Mouse (Mus musculus): Measurements from ENCODE around the gene Hivep3. TPM values are rescaled to one million over a fixed set of nuclear protein-coding genes. Genes with fewer than 3 reads are reported as not detected.

Gene Hivep3
- total and polyA plus RNA-seq, 2 experiments, result 0.95 to 1.5 TPM

DNA sequence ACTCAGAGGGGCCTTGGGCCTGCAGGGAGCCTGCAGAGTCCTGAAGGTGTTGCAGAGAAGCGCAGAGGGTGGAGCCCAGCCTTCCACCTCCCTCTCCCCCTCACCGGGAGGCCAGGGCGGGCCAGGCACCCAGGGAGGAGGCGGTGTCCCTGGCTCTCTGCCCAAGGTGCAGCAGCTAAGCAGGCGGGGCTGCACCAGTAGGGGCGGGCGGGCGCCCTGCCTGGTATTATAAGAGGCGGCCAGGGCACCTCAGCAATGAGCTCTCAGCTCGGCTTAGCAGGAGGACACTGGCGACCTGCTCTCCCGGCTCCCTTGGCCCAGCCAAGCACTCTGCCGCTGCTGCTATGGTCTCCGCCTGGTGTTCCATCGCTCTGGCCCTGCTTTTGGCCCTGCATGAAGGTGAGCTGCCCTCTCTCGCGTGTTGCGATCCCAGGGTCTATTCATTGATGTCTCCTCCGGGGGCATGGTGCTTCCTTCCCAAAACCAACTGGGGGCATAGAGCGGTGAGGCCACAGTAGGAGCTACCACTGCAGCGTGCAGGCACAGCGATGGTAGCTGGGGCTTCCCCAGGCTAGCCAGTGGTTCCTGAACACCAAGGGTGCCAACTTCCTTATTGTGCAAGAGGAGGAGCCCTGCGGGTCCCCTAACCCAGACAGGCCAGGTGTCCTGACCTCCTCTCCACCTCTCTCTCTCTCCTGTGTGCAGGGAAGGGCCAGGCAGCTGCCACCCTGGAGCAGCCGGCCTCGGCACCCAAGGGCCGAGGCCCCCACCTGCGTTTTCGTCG, 427.8 kb downstream of the Hivep3 start, which contains the start of gene Edn2:
Gene Edn2, plus strand, starts transcription at position 41 of the 784 bp plus-strand sequence.
- no peaks in the 10 kb centered on the region for H3K79me2 ChIP-seq (ENCODE audit: control insufficient read depth, insufficient read depth, low read length)
- H3K27me3 ChIP-seq (ENCODE audit: control insufficient read depth, insufficient read depth, low read length), result no peaks in the 10 kb centered on the region
- TF ChIP-seq POLR2A (IDR thresholded peaks at IDR 0.05; ENCODE audit: extremely low read depth, insufficient read depth, low read length) (no peak), CTCF (IDR thresholded peaks at IDR 0.05; ENCODE audit: low read depth, low read length) (no peak)
- 35% methylated on average over 29 of the region's 29 CpGs for WGBS
- H3K4me3 ChIP-seq (ENCODE audit: insufficient read depth, low read depth, low read length), result no peak within 1 kb of the TSS
- H3K27ac ChIP-seq (replicated peaks; ENCODE audit: insufficient read depth, low read depth, low read length), result no peak within 1 kb of the TSS
- H3K9ac ChIP-seq (ENCODE audit: low read depth, low read length), result no peak within 1 kb of the TSS
- DNase-seq (ENCODE audit: extremely low read depth, low read depth, low spot score), result no peak
- no peaks in the 10 kb centered on the region for H3K36me3 ChIP-seq (ENCODE audit: control insufficient read depth, insufficient read depth, low read length)
- H3K4me1 ChIP-seq (ENCODE audit: control insufficient read depth, insufficient read depth, low read length), result no peaks in the 10 kb centered on the region

- no peaks in the 10 kb centered on the region for H3K27me3 ChIP-seq (ENCODE audit: control insufficient read depth, insufficient read depth, low read length)
- WGBS, result 83% methylated on average over 8 of the region's 8 CpGs
- H3K9ac ChIP-seq (ENCODE audit: low read depth, low read length), result no peak overlapping the region
- no peaks in the 10 kb centered on the region for H3K79me2 ChIP-seq (ENCODE audit: control insufficient read depth, insufficient read depth, low read length)
- H3K27ac ChIP-seq (replicated peaks; ENCODE audit: insufficient read depth, low read depth, low read length), result no peak overlapping the region
- no peak for DNase-seq (ENCODE audit: extremely low read depth, low read depth, low spot score)
- TF ChIP-seq CTCF (IDR thresholded peaks at IDR 0.05; ENCODE audit: low read depth, low read length), result no peak
- TF ChIP-seq POLR2A (IDR thresholded peaks at IDR 0.05; ENCODE audit: extremely low read depth, insufficient read depth, low read length), result no peak
- H3K4me3 ChIP-seq (ENCODE audit: insufficient read depth, low read depth, low read length), result no peak overlapping the region
- no peaks in the 10 kb centered on the region for H3K36me3 ChIP-seq (ENCODE audit: control insufficient read depth, insufficient read depth, low read length)
- H3K4me1 ChIP-seq (ENCODE audit: control insufficient read depth, insufficient read depth, low read length), result no peaks in the 10 kb centered on the region
Observed at GRCm38 (mm10) chr4:120162586-120162985, 429.0 kb downstream of the Hivep3 start.

DNA sequence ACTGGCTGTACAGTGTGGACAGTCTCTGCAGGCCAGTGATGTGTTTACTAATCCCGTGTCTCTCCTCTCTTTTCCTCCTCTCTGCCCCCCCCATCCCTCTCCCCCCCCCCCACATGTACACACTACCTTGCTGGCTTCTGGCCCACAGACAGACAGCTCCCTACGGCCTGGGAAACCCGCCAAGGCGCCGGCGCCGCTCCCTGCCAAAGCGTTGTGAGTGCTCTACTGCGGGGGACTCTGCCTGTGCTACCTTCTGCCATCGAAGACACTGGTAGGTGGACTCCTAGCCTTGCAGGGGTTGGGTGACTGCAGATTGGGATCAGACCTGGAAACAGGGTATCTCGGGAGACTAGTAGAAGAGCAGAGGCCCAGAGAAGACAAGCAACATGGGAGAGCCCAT, 429.7 kb downstream of the Hivep3 start:
- no peaks in the 10 kb centered on the region for H3K36me3 ChIP-seq (ENCODE audit: control insufficient read depth, insufficient read depth, low read length)
- DNase-seq (ENCODE audit: extremely low read depth, low read depth, low spot score), result no peak

DNA sequence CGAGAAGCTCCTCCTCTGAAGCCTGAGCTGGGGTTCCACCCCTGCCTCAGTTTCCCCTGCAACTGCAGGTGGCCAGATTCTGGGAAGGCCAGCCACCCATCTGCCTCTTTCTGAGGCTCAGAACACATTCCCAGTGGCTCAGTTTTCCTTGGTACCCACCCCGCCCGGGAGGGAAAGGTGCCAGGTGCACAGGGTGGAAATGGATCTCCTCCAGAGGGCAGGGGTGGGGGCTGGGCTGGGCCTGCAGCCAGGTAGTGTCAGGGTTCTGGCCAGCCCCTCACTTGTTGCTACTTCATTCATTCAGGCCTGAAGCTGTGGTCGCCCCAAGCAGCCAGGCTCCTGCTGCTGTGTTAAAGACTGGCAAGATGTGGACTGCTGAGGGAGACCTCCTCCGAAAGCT, 430.7 kb downstream of the Hivep3 start:
- Histone ChIP-seq H3K27me3 (ENCODE audit: control insufficient read depth, insufficient read depth, low read length) (no peaks in the 10 kb centered on the region), H3K27ac (replicated peaks; ENCODE audit: insufficient read depth, low read depth, low read length) (no peak overlapping the region), H3K79me2 (ENCODE audit: control insufficient read depth, insufficient read depth, low read length) (no peaks in the 10 kb centered on the region), H3K4me3 (ENCODE audit: insufficient read depth, low read depth, low read length) (no peak overlapping the region), H3K9ac (ENCODE audit: low read depth, low read length) (no peak overlapping the region), H3K4me1 (ENCODE audit: control insufficient read depth, insufficient read depth, low read length) (no peaks in the 10 kb centered on the region), H3K36me3 (ENCODE audit: control insufficient read depth, insufficient read depth, low read length) (no peaks in the 10 kb centered on the region)
- WGBS, result 79% methylated on average over 5 of the region's 5 CpGs
- no peak for DNase-seq (ENCODE audit: extremely low read depth, low read depth, low spot score)
- TF ChIP-seq CTCF (IDR thresholded peaks at IDR 0.05; ENCODE audit: low read depth, low read length), result no peak
- no peak for TF ChIP-seq POLR2A (IDR thresholded peaks at IDR 0.05; ENCODE audit: extremely low read depth, insufficient read depth, low read length)

More for the DNA sequence above, 429.7 kb downstream of the Hivep3 start:
- TF ChIP-seq CTCF (IDR thresholded peaks at IDR 0.05; ENCODE audit: low read depth, low read length) (no peak), POLR2A (IDR thresholded peaks at IDR 0.05; ENCODE audit: extremely low read depth, insufficient read depth, low read length) (no peak)
- Histone ChIP-seq H3K4me3 (ENCODE audit: insufficient read depth, low read depth, low read length) (no peak overlapping the region), H3K79me2 (ENCODE audit: control insufficient read depth, insufficient read depth, low read length) (no peaks in the 10 kb centered on the region), H3K27ac (replicated peaks; ENCODE audit: insufficient read depth, low read depth, low read length) (no peak overlapping the region), H3K27me3 (ENCODE audit: control insufficient read depth, insufficient read depth, low read length) (no peaks in the 10 kb centered on the region), H3K4me1 (ENCODE audit: control insufficient read depth, insufficient read depth, low read length) (no peaks in the 10 kb centered on the region), H3K9ac (ENCODE audit: low read depth, low read length) (no peak overlapping the region)
- 16% methylated on average over 11 of the region's 11 CpGs for WGBS

GRCm38 (mm10) chr4:120167778-120168177, 434.2 kb downstream of the Hivep3 start:
- no peaks in the 10 kb centered on the region for H3K79me2 ChIP-seq (ENCODE audit: control insufficient read depth, insufficient read depth, low read length)
- H3K9ac ChIP-seq (ENCODE audit: low read depth, low read length), result no peak overlapping the region
- no peaks in the 10 kb centered on the region for H3K36me3 ChIP-seq (ENCODE audit: control insufficient read depth, insufficient read depth, low read length)
- WGBS, result 96% methylated on average over 6 of the region's 6 CpGs
- H3K4me3 ChIP-seq (ENCODE audit: insufficient read depth, low read depth, low read length), result no peak overlapping the region
- H3K27me3 ChIP-seq (ENCODE audit: control insufficient read depth, insufficient read depth, low read length), result no peaks in the 10 kb centered on the region
- TF ChIP-seq POLR2A (IDR thresholded peaks at IDR 0.05; ENCODE audit: extremely low read depth, insufficient read depth, low read length), result no peak
- no peak overlapping the region for H3K27ac ChIP-seq (replicated peaks; ENCODE audit: insufficient read depth, low read depth, low read length)
- H3K4me1 ChIP-seq (ENCODE audit: control insufficient read depth, insufficient read depth, low read length), result no peaks in the 10 kb centered on the region
- DNase-seq (ENCODE audit: extremely low read depth, low read depth, low spot score), result no peak

- Histone ChIP-seq H3K27me3 (ENCODE audit: control insufficient read depth, insufficient read depth, low read length) (no peaks in the 10 kb centered on the region), H3K79me2 (ENCODE audit: control insufficient read depth, insufficient read depth, low read length) (no peaks in the 10 kb centered on the region), H3K4me1 (ENCODE audit: control insufficient read depth, insufficient read depth, low read length) (no peaks in the 10 kb centered on the region), H3K4me3 (ENCODE audit: insufficient read depth, low read depth, low read length) (no peak overlapping the region), H3K9ac (ENCODE audit: low read depth, low read length) (no peak overlapping the region), H3K27ac (replicated peaks; ENCODE audit: insufficient read depth, low read depth, low read length) (no peak overlapping the region), H3K36me3 (ENCODE audit: control insufficient read depth, insufficient read depth, low read length) (no peaks in the 10 kb centered on the region)
- DNase-seq (ENCODE audit: extremely low read depth, low read depth, low spot score), result no peak
- TF ChIP-seq CTCF (IDR thresholded peaks at IDR 0.05; ENCODE audit: low read depth, low read length), result no peak
- no peak for TF ChIP-seq POLR2A (IDR thresholded peaks at IDR 0.05; ENCODE audit: extremely low read depth, insufficient read depth, low read length)
- WGBS, result 91% methylated on average over 4 of the region's 4 CpGs
Observed at GRCm38 (mm10) chr4:120168346-120168745, 434.8 kb downstream of the Hivep3 start.
